Mouse (Mus musculus) spleen, adult 2 months (tissue): ENCODE results near the gene Stn1. TPM values are rescaled to one million over a fixed set of nuclear protein-coding genes. Genes with fewer than 3 reads are reported as not detected.

Source experiments
- DNase-seq, 2 experiments: peaks; one replicate each; pipeline versions ENCODE4 v3.0.0 to v3.0.0-alpha.2; 2012 to 2021; ENCODE audit warnings: low spot score in 2 of 2, low read depth in 1 of 2
- H3K27ac ChIP-seq: fragments of 200-500 bp; 2 replicates; pipeline ENCODE4 v1.5.1; 2012; ENCODE audit warnings: low read length, inconsistent platforms; ENCODE audit not compliant: insufficient read depth
- H3K27me3 ChIP-seq: fragments of 200-500 bp; 2 replicates; pipeline ENCODE4 v1.6.1; 2012; ENCODE audit warnings: mild to moderate bottlenecking, moderate library complexity, low read length, inconsistent platforms; ENCODE audit not compliant: control insufficient read depth, insufficient read depth
- H3K36me3 ChIP-seq: fragments of 200-500 bp; 2 replicates; pipeline ENCODE4 v1.6.1; 2012; ENCODE audit warnings: mild to moderate bottlenecking, low read length, inconsistent platforms; ENCODE audit not compliant: control insufficient read depth, insufficient read depth
- H3K4me1 ChIP-seq: fragments of 200-500 bp; 2 replicates; pipeline ENCODE4 v1.6.1; 2011; ENCODE audit warnings: inconsistent platforms; ENCODE audit not compliant: control insufficient read depth, insufficient read depth, insufficient read length
- H3K4me3 ChIP-seq: fragments of 200-500 bp; 2 replicates; pipeline ENCODE4 v1.5.1; 2011; ENCODE audit warnings: mild to moderate bottlenecking, inconsistent platforms; ENCODE audit not compliant: insufficient read depth, insufficient read length; ENCODE audit errors: extremely low read depth
- CTCF ChIP-seq: fragments of 200-500 bp; IDR thresholded peaks from 2 replicates; pipeline ENCODE4 v1.5.1; 2011; ENCODE audit warnings: mild to moderate bottlenecking, inconsistent platforms; ENCODE audit not compliant: insufficient read depth, insufficient read length, insufficient replicate concordance; ENCODE audit errors: extremely low read depth
- POLR2A ChIP-seq: fragments of 200-500 bp; IDR thresholded peaks from 2 replicates; pipeline ENCODE4 v1.6.1; 2011; ENCODE audit warnings: low read depth, low read length, inconsistent platforms
- WGBS: fragments of 180-500 bp; shearing (Covaris S2); methylation state at CpG from one replicate; pipeline ENCODE4 v1.1.7; 2018; 5-methylcytosine and 5-hydroxymethylcytosine counted together
- polyA plus RNA-seq: library from polyadenylated mRNA; depleted of rRNA; stranded (reverse); fragments of >200 nt; gene quantifications from 2 replicates; pipeline ENCODE4 v1.2.3, GENCODE M21; 2012

Gene Stn1
- polyA plus RNA-seq, 1 experiment = 12.1 TPM

DNA sequence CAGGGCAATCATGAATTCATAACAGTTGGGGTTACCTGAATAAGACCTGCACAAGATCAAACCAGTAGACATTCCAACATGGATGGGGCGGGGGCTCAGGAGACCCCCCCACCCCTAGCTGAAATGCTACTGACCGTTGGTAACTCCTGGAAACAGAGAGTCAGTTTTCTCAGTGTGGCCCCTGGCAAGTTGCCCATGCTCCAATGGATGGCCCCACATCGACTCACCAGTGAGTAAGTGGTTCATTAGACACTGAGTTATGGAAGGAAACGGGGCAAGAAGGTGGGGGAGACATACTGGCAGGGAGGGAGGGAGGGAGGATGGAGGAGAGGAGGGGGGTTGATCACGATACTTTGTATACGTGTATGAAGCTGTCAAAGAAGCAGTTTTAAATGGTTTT, 81.3 kb downstream of the Stn1 start:
- H3K4me3 ChIP-seq = no peak overlapping the region
- TF ChIP-seq POLR2A (no peak), CTCF (no peak)
- peaks cover 43% of the 10 kb centered on the region for H3K4me1 ChIP-seq
- DNase-seq = no peak
- no peaks in the 10 kb centered on the region for H3K36me3 ChIP-seq
- H3K27ac ChIP-seq = no peak overlapping the region
- 61% methylated on average over 6 of the region's 6 CpGs for WGBS
- no peaks in the 10 kb centered on the region for H3K27me3 ChIP-seq

DNA sequence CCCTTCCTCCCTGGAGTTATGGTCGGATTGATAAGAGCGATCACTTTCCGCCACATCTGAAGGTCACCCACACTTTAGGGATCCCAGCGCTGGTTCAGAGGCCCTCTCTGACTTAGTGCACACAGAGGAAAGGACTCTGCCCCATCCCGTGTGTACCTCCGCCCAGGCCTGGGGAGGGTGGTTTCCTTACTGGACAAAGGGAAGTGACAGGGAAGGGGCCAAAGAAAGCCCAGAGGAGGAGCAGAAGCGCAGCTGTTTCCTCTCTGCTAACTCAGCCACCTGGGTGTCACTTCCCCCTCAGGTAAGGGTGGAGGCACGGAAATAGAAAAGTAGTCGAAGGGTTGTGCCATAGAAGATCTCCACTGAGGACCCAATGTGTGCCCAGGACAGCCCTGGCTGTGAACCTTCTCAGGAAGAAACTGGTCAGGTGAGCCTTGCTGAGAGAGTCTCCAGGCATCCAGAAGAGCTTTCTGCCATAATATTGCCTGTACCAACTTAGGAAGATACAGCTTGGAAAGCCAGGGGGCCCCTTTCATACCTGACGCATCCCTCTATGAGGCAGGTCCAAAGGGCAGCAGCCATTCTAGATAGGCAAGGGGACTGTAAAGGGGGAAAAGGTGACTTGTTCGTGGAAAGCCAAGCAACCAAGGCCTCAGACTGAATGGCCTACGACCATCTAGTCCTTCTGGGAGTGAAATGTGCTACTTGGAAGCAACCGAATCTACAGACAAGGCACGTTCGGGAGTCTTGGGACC, 82.1 kb downstream of the Stn1 start:
- WGBS = 62% methylated on average over 15 of the region's 15 CpGs
- TF ChIP-seq CTCF = no peak
- TF ChIP-seq POLR2A = no peak
- no peaks in the 10 kb centered on the region for H3K27me3 ChIP-seq
- H3K4me3 ChIP-seq = no peak overlapping the region
- H3K4me1 ChIP-seq = peaks cover 49% of the 10 kb centered on the region
- H3K27ac ChIP-seq = peak overlapping the region; percentile 44
- no peaks in the 10 kb centered on the region for H3K36me3 ChIP-seq
- peak in 1 of 2 experiments; percentile 49 for DNase-seq

GRCm38 (mm10) chr19:47454167-47455000, 82.9 kb downstream of the Stn1 start:
- Histone ChIP-seq H3K36me3 (no peaks in the 10 kb centered on the region), H3K27ac (peak overlapping the region; percentile 44), H3K4me1 (peaks cover 57% of the 10 kb centered on the region), H3K4me3 (no peak overlapping the region), H3K27me3 (no peaks in the 10 kb centered on the region)
- DNase-seq = no peak
- TF ChIP-seq CTCF (no peak), POLR2A (no peak)
- 87% methylated on average over 11 of the region's 11 CpGs for WGBS

DNA sequence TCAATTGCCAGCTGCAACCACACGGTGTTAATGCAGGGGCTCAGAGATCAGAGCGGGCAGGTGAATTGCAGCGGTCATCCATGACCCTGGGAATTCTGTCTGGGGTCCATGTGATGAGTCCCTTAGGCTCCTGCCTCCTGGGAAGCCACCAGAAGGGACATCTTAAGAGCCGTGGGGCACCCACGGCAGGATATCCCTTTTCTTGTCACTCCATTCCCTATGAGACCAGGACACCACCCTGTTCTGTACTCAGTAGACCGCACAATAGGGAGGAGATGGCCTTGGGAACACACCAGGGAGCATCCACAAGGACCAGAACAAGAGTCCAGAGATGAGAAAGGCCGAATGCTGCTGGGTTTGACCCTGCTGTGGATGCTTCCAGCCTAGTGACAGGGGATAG, 84.0 kb downstream of the Stn1 start:
- WGBS = 87% methylated on average over 7 of the region's 7 CpGs
- no peak for DNase-seq
- Histone ChIP-seq H3K27ac (peak overlapping the region; percentile 44), H3K27me3 (no peaks in the 10 kb centered on the region), H3K4me3 (no peak overlapping the region), H3K4me1 (peaks cover 67% of the 10 kb centered on the region), H3K36me3 (no peaks in the 10 kb centered on the region)
- TF ChIP-seq CTCF = no peak
- no peak for TF ChIP-seq POLR2A

DNA sequence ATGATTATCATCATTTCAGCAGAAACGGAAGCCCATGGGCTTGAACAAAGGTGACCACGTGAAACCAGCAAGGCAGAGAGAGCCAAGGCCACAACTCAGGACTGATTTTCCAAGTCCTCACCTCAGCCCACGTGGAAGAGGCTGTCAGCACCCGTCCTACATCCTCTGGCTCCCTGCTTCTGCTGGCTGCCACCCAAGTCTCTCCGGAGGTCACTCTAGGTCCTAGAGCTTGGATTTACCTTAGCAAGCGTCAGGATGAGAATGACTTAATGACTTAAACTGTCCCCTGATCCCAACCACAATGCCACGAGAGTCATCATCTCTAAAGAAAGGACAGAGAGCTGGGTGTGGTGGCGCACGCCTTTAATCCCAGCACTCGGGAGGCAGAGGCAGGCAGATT, 84.6 kb downstream of the Stn1 start:
- no peak for DNase-seq
- no peaks in the 10 kb centered on the region for H3K36me3 ChIP-seq

DNA sequence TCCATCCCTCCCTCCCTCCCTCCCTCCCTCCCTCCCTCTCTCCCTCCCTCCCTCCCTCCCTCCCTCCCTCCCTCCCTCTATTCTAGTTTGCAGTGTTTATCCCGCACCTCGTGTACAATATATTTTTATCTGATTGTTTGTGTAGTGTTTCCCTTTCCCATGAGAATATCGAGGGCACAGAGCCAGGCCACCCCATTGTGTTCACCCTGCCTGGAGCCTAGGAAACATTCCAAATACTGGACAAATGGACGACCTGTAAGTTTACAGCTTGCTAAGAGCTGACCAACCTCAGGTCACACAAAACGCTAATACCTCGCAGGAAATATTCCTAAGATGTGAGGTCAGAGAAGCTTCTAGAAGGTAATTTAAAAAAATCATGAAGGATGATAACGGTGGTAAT, 85.1 kb downstream of the Stn1 start:
- WGBS = 82% methylated on average over 7 of the region's 7 CpGs

More for the DNA sequence above, 84.6 kb downstream of the Stn1 start:
- Histone ChIP-seq H3K4me3 (no peak overlapping the region), H3K27ac (no peak overlapping the region), H3K27me3 (no peaks in the 10 kb centered on the region), H3K4me1 (peaks cover 71% of the 10 kb centered on the region)
- WGBS = 87% methylated on average over 10 of the region's 10 CpGs
- TF ChIP-seq POLR2A = no peak

More for the DNA sequence above, 85.1 kb downstream of the Stn1 start:
- Histone ChIP-seq H3K27ac (no peak overlapping the region), H3K4me1 (peaks cover 75% of the 10 kb centered on the region), H3K36me3 (no peaks in the 10 kb centered on the region), H3K27me3 (no peaks in the 10 kb centered on the region), H3K4me3 (no peak overlapping the region)
- DNase-seq = no peak
- no peak for TF ChIP-seq CTCF
- no peak for TF ChIP-seq POLR2A
